In genomic region chr2:19145881-19146280, GRCm38 (mm10) we compare ENCODE assay signal across 8 mouse cellular contexts. TPM values are rescaled to one million over a fixed set of nuclear protein-coding genes. Genes with fewer than 3 reads are reported as not detected.
DNase-seq lines count a peak whose midpoint lies in the region; ATAC-seq and TF ChIP-seq lines count a peak whose summit lies in the region.

No protein-coding gene starts in this region.

- WGBS in heart, adult 2 months: 25% methylated on average over 2 of the region's 2 CpGs
- WGBS in heart, embryonic 10.5 days: 59% methylated on average over 2 of the region's 2 CpGs
- 44% methylated on average over 2 of the region's 2 CpGs for WGBS in heart, embryonic 13.5 days

- no peak overlapping the region; the same call in 1 of the 2 replicates for H3K27ac ChIP-seq in heart, adult 2 months
- no peak overlapping the region for H3K27ac ChIP-seq in heart, embryonic 10.5 days
- H3K27ac ChIP-seq in heart, embryonic 13.5 days (replicated peaks): peak overlapping the region; percentile 76

- intact Hi-C loops in heart, adult 2 months (cut with DNase I): no loop called here

- 0 out of 2 replicates have a peak, but pooled peaks cover 2% of the 10 kb centered on the region for H3K36me3 ChIP-seq in heart, adult 2 months (ENCODE audit: control insufficient read depth, insufficient read depth, low read length)
- no peaks in the 10 kb centered on the region for H3K36me3 ChIP-seq in heart, embryonic 10.5 days
- H3K36me3 ChIP-seq in heart, embryonic 13.5 days: no peaks in the 10 kb centered on the region

- no peak for TF ChIP-seq POLR2A in heart, adult 2 months (IDR thresholded peaks at IDR 0.05; ENCODE audit: insufficient read depth, low read depth, low read length)

- no peak overlapping the region for H3K9ac ChIP-seq in heart, adult 2 months (ENCODE audit: low read depth, low read length)
- no peak overlapping the region for H3K9ac ChIP-seq in heart, embryonic 13.5 days

- no peak overlapping the region for H3K4me3 ChIP-seq in heart, adult 2 months
- H3K4me3 ChIP-seq in heart, embryonic 10.5 days: no peak overlapping the region
- H3K4me3 ChIP-seq in heart, embryonic 13.5 days: no peak overlapping the region

- H3K79me2 ChIP-seq in heart, adult 2 months (replicated peaks; ENCODE audit: control insufficient read depth, insufficient read depth, low read length): no peaks in the 10 kb centered on the region

- H3K27me3 ChIP-seq in heart, adult 2 months (ENCODE audit: control insufficient read depth, insufficient read depth, low read length): no peaks in the 10 kb centered on the region
- H3K27me3 ChIP-seq in heart, embryonic 10.5 days (ENCODE audit: insufficient read depth, poor library complexity, severe bottlenecking): no peaks in the 10 kb centered on the region
- H3K27me3 ChIP-seq in heart, embryonic 13.5 days (replicated peaks): no peaks in the 10 kb centered on the region; the same call in 1 of the 2 replicates

- no peak for ATAC-seq in heart, embryonic 13.5 days (ENCODE audit: extremely low read depth, insufficient number of reproducible peaks, low FRiP score, low TSS enrichment)
- ATAC-seq in erythroid progenitor cell, adult 5-6 weeks (replicated peaks; ENCODE audit: low FRiP score, poor library complexity, severe bottlenecking): no peak

- no peak for TF ChIP-seq CTCF in heart, adult 2 months (IDR thresholded peaks at IDR 0.05)

- peaks cover 7% of the 10 kb centered on the region for H3K4me1 ChIP-seq in heart, adult 2 months (ENCODE audit: control insufficient read depth, insufficient read depth, low read length)
- peaks cover 8% of the 10 kb centered on the region; the same call in 1 of the 2 replicates for H3K4me1 ChIP-seq in heart, embryonic 10.5 days
- peaks cover 40% of the 10 kb centered on the region for H3K4me1 ChIP-seq in heart, embryonic 13.5 days

- H3K9me3 ChIP-seq in heart, embryonic 10.5 days: no peaks in the 10 kb centered on the region
- H3K9me3 ChIP-seq in heart, embryonic 13.5 days: no peaks in the 10 kb centered on the region

- H3K4me2 ChIP-seq in heart, embryonic 13.5 days: peak overlapping the region; percentile 20

- 0 out of 2 replicates have a peak, but pooled peaks have one; percentile 45 for TF ChIP-seq EP300 in heart, adult 2 months (IDR thresholded peaks at IDR 0.05; ENCODE audit: insufficient read depth, low read depth, low read length)

- DNase-seq in heart, adult 2 months: peak; percentile 15 to 26
- DNase-seq in heart, embryonic 10.5 days (ENCODE audit: low spot score): no peak
- peak; percentile 53 for DNase-seq in adrenal gland, postnatal 14 days
- peak; percentile 84 for DNase-seq in layer of hippocampus, adult 9-11 months
- DNase-seq in frontal cortex, postnatal 14 days (ENCODE audit: low spot score in 2 of 2): no peak
- DNase-seq in thymus, postnatal 14 days: no peak

RNA-seq across cellular contexts. Expression of gene Armc3, which starts 53.2 kb away (rescaled TPM):
- total RNA-seq in heart, adult 2 months (2021): not detected
- 0.06 TPM in 1 of 2 replicates, not detected in the other for polyA plus RNA-seq in heart, adult 2 months (2012; rRNA removed)
- polyA plus RNA-seq in heart, embryonic 10.5 days (2016; fragmentation: Nextera tagmentation; extraction: Ambion mirVana): 0.05 and 0.15 TPM in 2 replicates
- total RNA-seq in adrenal gland, postnatal 14 days (2021): not detected in 2 replicates
- 0.20 TPM in 1 of 2 replicates, not detected in the other for polyA plus RNA-seq in heart, embryonic 13.5 days (2015; fragmentation: Nextera tagmentation; extraction: Ambion mirVana)
- not detected in 2 replicates for total RNA-seq in erythroid progenitor cell, adult 5-6 weeks (2015; ENCODE audit: low replicate concordance)
- not detected in 2 replicates for total RNA-seq in erythroid progenitor cell, adult 5-6 weeks (2017; ENCODE audit: low replicate concordance)

Comparison
In these comparisons a context has a peak if more than half of its experiments do, and no peak if none do; other contexts are left out.
1. DNase-seq: peak in heart, adult 2 months (2 of 2), adrenal gland, postnatal 14 days (single experiment) and layer of hippocampus, adult 9-11 months (single experiment); none in heart, embryonic 10.5 days (single experiment), frontal cortex, postnatal 14 days (0 of 2) and thymus, postnatal 14 days (single experiment).